Mouse (Mus musculus): ENCODE data around the gene Tspan2.

The Tspan2 gene

DNA sequence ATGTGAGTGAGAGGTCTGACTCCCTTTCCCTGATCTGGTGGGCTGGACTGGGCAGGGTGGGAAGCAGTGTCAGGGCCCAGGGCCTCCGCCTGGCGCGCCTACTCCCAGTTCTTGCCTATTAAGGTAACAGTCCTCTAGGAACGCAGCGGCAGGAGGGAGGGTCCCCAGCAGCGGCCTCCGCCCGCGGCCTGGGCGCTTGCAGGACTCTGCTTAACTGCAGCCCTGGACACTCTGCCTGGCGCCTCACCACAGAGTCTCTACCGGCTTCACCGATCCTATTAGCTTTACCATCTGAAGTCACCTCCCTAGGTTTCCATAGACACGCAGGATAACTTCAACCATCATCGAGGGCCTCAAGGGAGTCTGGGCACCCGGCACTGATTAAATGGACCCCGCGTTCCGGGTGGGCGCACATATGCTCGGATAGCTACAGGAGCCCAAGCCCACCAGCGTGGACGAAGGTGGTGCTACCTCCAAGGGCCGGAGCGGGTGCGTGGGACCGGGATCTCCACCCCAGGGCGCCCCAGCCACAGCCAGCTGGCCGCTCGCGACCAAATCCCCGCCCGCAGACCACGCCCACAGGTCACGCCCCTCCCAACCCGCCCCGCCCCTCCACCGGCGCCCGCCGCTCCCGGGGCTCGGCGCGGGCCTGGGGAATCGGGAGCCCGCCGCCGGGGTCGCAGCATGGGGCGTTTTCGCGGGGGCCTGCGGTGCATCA lies at the start of gene Tspan2:
Tspan2 (plus strand) TSS at position 217 of the 718 bp plus-strand sequence.
- no peak for DNase-seq

GRCm38 (mm10) chr3:102686861-102687260 lies 47.5 kb upstream of the Tspan2 start:
- no peak for DNase-seq

GRCm38 (mm10) chr3:102687852-102688251 lies 46.5 kb upstream of the Tspan2 start:
- DNase-seq, result no peak

DNA sequence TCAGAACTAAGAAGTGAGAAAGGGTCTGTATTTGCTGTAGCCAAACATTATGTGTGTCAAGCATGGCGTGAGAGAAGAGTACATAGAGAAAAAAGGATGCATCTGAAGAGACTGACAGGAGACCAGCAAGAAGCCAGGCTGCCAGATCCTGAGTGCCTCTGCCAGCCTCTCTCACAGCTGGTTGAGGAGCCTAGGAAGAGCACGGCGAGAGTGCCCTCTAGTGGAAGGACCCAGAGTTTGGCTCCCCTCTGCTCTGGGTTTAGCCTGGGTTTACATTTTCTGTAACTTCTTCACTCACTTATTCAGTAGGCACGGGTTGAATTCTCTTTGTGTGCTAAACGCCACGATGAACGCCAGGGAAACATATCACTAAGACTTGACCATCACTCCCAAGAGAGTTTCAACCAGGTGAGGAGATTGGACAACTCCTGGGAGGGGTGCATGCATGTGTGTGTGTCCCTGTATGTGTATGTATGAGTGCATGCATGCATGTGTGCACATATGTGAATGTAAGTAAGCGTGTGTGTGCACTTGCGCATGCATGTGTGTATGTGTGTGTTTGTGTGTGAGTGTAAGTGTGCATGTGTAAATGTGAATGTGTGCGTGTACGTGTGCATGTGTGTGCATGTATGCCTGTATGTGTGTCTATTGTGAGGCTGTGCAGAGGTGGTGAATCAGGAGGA lies 42.4 kb upstream of the Tspan2 start:
- peak; percentile 67 for DNase-seq

GRCm38 (mm10) chr3:102692758-102693325 lies 41.5 kb upstream of the Tspan2 start:
- no peak for DNase-seq

DNA sequence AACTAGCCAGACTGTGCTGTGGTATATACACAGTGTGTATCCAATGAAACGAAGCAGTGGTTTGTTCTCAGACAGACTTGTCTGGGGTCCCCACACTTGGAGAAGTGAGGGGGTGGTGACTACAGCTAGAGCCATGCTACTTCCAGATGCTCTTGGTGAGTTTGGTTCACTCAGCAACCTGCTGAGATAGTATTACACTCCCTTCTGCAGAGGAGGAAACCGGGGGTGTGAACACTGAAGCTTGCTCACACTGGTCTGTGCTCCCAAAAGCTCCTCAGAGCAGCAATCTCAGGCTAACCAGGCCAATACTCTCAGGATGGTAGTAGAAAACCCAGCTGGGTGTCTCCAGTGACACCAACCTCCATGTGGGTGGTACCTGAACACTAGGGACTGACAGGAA lies 36.2 kb upstream of the Tspan2 start:
- DNase-seq, result no peak

DNA sequence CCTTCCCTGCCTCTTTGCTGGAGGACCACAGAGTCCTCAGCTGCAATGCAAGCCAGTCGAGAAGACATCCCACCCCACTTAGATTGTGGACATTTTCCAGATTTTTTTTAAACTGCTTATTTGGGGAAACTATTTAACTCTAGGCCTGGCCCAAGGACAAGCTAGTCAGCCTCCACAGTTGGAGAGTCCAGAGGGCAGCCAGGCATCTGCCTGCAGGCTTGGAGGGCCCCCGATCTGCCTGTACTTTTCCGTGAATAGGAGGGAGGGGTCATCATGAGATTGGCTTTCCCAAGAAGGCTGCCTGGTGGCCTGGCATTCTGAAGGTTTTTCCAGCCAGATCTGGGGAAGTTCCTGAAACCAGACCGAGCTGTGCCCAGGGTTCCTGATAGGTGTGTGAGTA lies 33.0 kb upstream of the Tspan2 start:
- no peak for DNase-seq

- DNase-seq, result peak; percentile 46
Measured at GRCm38 (mm10) chr3:102701902-102702544, 32.3 kb upstream of the Tspan2 start.

DNA sequence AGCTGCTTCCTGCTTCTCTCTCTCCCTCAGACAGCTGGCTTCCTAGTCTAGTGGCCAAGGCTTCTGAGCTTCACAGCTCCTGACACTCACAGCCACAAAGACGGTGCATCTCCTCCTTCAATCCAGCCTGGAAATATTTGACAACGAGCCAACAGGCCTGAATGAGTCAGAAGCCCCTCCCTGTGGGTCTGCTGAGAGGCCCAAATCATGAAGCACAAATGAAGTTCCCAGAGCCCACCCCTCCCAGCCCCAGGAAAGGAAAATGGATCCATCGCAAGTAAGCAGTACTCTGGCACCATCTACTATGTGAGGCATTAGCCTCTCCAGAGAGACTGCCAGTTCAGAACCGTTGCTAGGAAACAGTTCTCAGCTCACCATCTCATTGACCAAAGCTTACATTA lies 30.3 kb upstream of the Tspan2 start:
- DNase-seq, result no peak

DNA sequence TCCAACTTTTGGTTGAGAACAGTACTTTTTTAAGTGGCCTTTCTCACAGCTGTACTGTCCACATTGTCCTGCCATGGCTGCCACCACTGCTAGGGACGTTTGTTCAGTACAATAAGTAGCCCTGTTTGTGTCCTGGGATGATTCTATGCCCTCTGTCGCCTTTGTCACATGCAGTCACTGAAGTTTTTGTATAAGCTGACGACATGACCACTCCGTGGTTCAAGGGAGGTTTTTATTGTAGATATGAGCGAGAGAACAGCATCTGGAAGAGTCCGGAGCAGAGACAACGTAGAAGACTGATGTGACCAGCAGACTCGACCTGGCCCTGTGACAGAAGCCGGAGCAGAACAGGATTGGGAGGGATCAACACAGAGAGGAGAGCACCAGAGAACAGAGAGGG lies 25.7 kb upstream of the Tspan2 start:
- no peak for DNase-seq

GRCm38 (mm10) chr3:102715066-102715584 lies 19.2 kb upstream of the Tspan2 start:
- DNase-seq, result peak; percentile 66

DNA sequence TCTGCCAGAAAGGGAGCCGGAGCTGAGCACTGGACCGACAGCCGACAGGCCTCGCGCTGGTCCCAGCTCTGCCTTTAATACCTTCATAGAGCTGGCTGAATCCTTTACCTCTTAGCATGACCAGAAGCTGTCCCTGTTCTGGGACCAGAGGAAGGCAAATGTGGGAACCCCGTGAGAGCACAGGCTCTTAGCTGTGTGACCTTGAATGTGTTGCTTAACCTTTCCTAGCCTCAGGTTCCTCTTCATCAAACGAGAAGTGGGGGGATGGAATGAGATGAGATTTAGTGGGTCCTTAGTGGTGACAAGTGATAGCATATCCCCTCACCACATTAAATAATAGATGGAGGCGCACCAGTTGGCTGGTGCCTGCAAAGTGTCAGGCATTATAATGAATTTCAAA lies 18.5 kb upstream of the Tspan2 start:
- DNase-seq, result no peak

- no peak for DNase-seq
Measured at GRCm38 (mm10) chr3:102717586-102718285, 16.6 kb upstream of the Tspan2 start.

- DNase-seq, result no peak
Measured at GRCm38 (mm10) chr3:102723154-102723553, 11.2 kb upstream of the Tspan2 start.

GRCm38 (mm10) chr3:102723841-102724570 lies 10.3 kb upstream of the Tspan2 start:
- DNase-seq, result no peak

DNA sequence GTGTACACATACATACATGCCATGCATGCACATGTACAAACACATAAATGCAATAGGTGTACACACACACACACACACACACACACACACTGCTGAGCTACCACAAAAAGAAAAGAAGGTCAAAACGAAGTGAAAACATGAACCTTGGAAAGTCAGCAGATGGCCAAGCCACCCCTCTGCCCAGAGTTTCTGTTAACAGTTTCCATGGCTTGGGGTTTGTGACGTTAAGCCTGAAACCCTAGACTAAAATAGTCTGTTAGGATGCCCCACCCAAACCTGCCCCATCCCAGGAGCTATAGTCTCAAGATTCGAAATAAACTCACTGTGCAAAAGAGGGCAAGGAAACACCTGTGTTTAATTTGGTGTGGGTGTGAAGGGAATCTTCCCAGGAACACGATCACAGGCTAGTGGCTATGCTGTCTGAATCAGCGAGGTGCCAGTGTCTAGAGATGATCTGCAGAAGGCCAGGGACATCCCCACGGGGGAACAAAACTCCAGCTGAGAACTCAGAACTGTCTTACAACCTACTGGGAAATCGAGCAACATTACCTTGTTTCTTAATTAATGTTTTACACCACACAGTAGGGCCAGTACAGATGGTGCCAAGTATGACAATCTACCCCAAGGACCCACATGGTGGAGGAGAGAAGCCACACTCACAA lies 9.4 kb upstream of the Tspan2 start:
- DNase-seq, result no peak

- DNase-seq, result no peak
Measured at GRCm38 (mm10) chr3:102729416-102729815, 4.9 kb upstream of the Tspan2 start.

DNA sequence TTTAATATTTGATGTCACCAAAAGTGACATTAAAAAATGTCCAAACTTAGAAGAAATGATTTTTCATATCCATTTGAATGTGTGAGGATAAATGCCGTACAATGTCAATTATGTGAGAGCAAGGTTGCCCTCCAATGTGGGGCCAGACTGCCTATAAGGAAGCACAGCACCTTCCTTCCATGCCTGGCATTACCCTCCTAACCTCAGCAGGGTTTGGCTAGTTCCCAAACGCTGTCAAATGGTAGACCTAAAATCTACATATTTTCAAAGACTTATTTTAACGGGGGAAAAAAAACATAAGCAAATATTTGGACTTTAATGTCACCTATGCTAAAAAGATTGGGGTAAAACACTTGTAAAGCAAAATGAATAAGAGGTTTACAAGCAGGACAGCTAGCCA lies 3.2 kb upstream of the Tspan2 start:
- no peak for DNase-seq

GRCm38 (mm10) chr3:102732619-102733018 lies 1.7 kb upstream of the Tspan2 start:
- DNase-seq, result no peak

- no peak for DNase-seq
Measured at GRCm38 (mm10) chr3:102733050-102733449, 1.3 kb upstream of the Tspan2 start.

GRCm38 (mm10) chr3:102733936-102734312 lies 405 bp upstream of the Tspan2 start:
- no peak for DNase-seq

Measured in right cerebral cortex, adult 18-20 months (tissue).